Mouse (Mus musculus) stomach, postnatal 0 days (tissue): ENCODE measurements around the gene Mast4.

ENCODE experiments used
- CTCF ChIP-seq: IDR thresholded peaks from 2 replicates; pipeline ENCODE4 v1.5.1; 2016; ENCODE audit warnings: antibody characterized with exemption, low read depth, mild to moderate bottlenecking, moderate library complexity
- EP300 ChIP-seq: optimal IDR thresholded peaks from 2 replicates; pipeline ENCODE3; 2016; ENCODE audit warnings: antibody characterized with exemption

DNA sequence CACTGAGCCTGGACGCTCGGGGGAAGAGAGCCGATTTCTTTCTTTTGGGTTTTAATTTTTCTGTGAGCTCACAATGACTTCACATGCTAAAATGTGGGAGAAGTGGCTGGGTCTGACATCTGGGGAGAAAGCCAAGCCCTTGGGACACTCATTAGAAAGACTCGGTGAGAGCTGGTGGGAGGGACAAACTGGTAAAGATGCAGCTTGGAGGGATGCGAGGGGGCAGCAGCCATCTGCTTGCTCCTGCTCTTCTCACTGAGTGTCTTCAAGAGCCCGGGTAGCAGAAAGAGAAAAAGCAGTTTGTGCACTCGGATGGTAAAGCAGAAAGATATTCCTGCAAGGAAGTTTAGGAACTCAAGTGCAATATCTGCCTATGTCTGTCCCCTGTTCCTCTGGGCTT lies 34.9 kb upstream of the Mast4 start:
- TF ChIP-seq CTCF (no peak), EP300 (no peak)
